Mouse (Mus musculus) hindbrain, postnatal 0 days (tissue): ENCODE measurements at regions not wholly inside any gene's neighbourhood (a gene's known extent, or its start where the extent isn't known, plus 50 kb on each side); places are given as distances from the start of the nearest gene placed in this dataset.
"Not testable (repeated sequence)": the region's sequence is repeated elsewhere in the genome, so short reads cannot be mapped to it uniquely, and the experiment has no call there.

Experiments
- ATAC-seq: fragments of 200-750 bp; cut with Nextera tagmentation; 2 replicates; pipeline ENCODE4 v1.8.0; 2017; ENCODE audit warnings: mild to moderate bottlenecking, moderate TSS enrichment, moderate library complexity
- DNase-seq: peaks from one replicate; pipeline ENCODE4 v3.0.0-alpha.2; 2015; ENCODE audit warnings: low spot score
- H3K27ac ChIP-seq: fragments of 300-500 bp; sonication (generic); 2 replicates; pipeline ENCODE4 v1.5.1; 2014; ENCODE audit warnings: mild to moderate bottlenecking
- H3K27me3 ChIP-seq: fragments of 300-500 bp; sonication (generic); 2 replicates; pipeline ENCODE4 v1.6.1; 2014; ENCODE audit warnings: low read length, mixed read lengths; ENCODE audit not compliant: insufficient read depth
- H3K36me3 ChIP-seq: fragments of 300-500 bp; sonication (generic); 2 replicates; pipeline ENCODE4 v1.6.1; 2014; ENCODE audit warnings: low read length, mixed read lengths; ENCODE audit not compliant: insufficient read depth
- H3K4me1 ChIP-seq: fragments of 300-500 bp; sonication (generic); 2 replicates; pipeline ENCODE4 v1.6.1; 2014; ENCODE audit warnings: antibody characterized with exemption, low read length, mixed read lengths; ENCODE audit not compliant: insufficient read depth
- H3K4me2 ChIP-seq: fragments of 300-500 bp; sonication (generic); 2 replicates; pipeline ENCODE4 v1.6.1; 2014; ENCODE audit warnings: low read depth, mild to moderate bottlenecking, low read length, moderate library complexity, mixed read lengths
- H3K4me3 ChIP-seq: fragments of 300-500 bp; sonication (generic); 2 replicates; pipeline ENCODE4 v1.5.1; 2014; ENCODE audit warnings: low read length
- H3K9ac ChIP-seq: fragments of 300-500 bp; sonication (generic); replicated peaks from 2 replicates; pipeline ENCODE4 v1.6.1; 2014; ENCODE audit warnings: mild to moderate bottlenecking, low read length, moderate library complexity, mixed read lengths
- H3K9me3 ChIP-seq: fragments of 300-500 bp; sonication (generic); 2 replicates; pipeline ENCODE4 v1.6.1; 2016; ENCODE audit warnings: low read length, mixed read lengths
- CTCF ChIP-seq: IDR thresholded peaks from 2 replicates; pipeline ENCODE4 v1.5.1; 2016; ENCODE audit warnings: antibody characterized with exemption, control low read depth, low read depth
- WGBS: fragments of 180-500 bp; shearing (Covaris S2); extraction: QIAGEN DNeasy Blood & Tissue Kit; methylation state at CpG from one replicate; pipeline ENCODE4 v1.1.7; 2014; 5-methylcytosine and 5-hydroxymethylcytosine counted together

DNA sequence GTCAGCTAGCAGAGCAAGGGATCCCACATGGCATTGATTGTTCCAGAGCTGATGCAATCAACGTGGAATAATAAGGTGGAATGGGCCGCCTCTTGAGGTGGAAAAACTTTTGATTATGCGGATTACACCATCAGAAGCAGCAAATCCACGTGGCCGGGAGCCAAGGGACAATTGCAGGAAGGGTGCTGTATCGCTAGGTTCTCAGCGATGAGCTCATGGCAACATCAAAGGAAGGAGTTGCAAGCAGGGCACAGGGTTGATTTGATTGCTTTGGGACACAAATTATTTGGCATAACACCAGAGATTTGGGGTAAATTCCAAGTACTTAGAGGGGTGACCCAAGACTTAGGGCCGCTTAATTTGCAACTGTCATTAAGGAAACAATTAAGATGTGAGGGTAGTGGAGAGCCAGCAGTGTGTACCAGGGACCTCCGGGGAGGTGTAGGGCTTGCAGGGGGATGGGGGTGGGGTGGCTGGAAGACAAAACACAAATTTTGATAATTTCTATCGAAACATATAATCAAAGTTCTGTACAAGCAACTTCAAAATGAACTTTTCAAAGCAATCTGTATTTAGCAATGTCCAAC is 182.8 kb upstream of the Mpdz start:
- ATAC-seq (no peak), DNase-seq (peak; percentile 30)
- TF ChIP-seq CTCF = no peak
- WGBS = 49% methylated on average over 10 of the region's 10 CpGs
- no peaks in the 10 kb centered on the region for H3K27me3 ChIP-seq
- H3K4me1 ChIP-seq = no peaks in the 10 kb centered on the region
- H3K9ac ChIP-seq = no peak overlapping the region
- H3K4me2 ChIP-seq = no peak overlapping the region
- no peak overlapping the region for H3K27ac ChIP-seq
- no peaks in the 10 kb centered on the region for H3K36me3 ChIP-seq
- H3K4me3 ChIP-seq = no peak overlapping the region
- no peaks in the 10 kb centered on the region for H3K9me3 ChIP-seq

DNA sequence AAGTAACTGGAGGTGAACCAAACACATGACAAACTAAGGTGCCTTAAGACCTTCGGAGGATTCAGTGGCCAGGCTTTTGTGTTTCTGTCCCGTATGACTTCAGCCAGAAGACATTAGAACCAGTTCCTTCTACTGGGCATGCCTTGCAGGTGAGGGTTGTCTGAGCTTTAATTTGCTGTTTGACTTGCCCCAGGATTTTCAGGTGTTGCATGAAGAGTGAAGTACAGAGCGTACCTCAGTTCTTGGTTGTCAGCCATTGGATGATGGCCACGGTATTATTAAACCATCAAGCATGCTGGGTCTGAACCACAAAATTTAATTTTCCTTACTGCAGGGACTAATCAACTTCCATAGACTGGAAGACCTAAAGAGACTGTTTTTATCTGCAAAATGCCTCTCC is 181.5 kb upstream of the Mpdz start:
- Histone ChIP-seq H3K9me3 (no peaks in the 10 kb centered on the region), H3K9ac (no peak overlapping the region), H3K27ac (no peak overlapping the region), H3K27me3 (no peaks in the 10 kb centered on the region), H3K4me2 (no peak overlapping the region), H3K4me1 (no peaks in the 10 kb centered on the region), H3K36me3 (no peaks in the 10 kb centered on the region), H3K4me3 (no peak overlapping the region)
- 91% methylated on average over 4 of the region's 4 CpGs for WGBS
- no peak for TF ChIP-seq CTCF
- ATAC-seq (no peak), DNase-seq (no peak)

DNA sequence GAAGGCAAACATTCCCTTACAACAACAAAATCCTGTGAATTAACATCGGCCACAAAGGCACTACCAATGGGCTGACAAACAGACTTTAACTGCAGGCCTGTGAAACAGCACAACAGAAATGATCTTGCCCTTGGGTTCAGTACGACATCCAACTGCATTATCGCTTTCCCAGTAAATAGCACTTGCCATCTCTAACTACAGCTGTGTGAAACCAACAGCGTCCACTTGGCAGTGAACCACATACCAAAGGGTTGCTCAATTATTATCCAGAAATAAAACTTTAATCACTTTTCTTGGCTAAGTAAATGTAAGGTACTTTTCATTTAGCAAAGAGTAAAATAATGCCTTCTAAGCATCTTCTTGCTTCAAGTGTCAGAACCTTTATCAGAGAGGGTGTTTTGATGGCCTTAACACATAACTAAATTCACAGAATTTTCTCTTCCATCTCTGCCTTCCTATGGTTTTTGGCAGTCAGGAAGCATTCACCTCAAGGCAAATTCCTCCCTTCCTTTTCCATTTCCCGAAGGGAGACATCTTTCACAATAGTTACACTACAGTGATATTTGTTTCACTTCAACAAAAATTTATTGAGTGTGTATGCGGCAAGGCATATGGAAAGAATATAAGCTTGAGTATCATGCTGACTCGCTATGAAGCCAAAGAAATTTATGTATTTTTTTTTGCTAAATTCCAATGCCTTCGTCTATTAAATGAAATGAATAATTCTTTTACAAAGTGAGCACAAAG is 178.9 kb upstream of the Mpdz start:
- WGBS = 82% methylated on average over 8 of the region's 8 CpGs
- no peak for TF ChIP-seq CTCF
- no peaks in the 10 kb centered on the region for H3K27me3 ChIP-seq
- H3K27ac ChIP-seq = no peak overlapping the region
- H3K9me3 ChIP-seq = no peaks in the 10 kb centered on the region
- H3K4me1 ChIP-seq = no peaks in the 10 kb centered on the region
- DNase-seq = no peak
- no peak for ATAC-seq
- no peak overlapping the region for H3K9ac ChIP-seq
- H3K4me3 ChIP-seq = no peak overlapping the region
- no peaks in the 10 kb centered on the region for H3K36me3 ChIP-seq
- no peak overlapping the region for H3K4me2 ChIP-seq

DNA sequence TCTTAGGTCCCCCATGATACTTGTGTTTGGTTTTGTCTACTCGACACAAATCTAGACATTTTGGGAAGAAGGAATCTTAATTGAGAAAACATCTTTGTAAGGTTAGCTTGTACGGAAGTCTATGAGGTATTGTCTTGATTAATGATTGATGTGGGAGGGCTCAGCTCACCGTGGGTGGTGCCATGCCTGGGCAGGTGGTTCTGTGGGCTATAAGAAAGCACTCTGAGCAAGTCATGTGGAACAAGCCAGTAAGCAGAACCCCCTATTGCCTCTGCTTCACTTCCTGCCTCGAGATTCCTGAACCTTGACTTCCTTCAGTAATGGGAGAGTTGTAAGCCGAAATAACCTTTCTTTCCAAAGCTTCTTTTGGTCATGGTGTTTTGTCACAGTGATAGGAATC is 174.6 kb upstream of the Mpdz start:
- Histone ChIP-seq H3K9me3 (no peaks in the 10 kb centered on the region), H3K4me3 (no peak overlapping the region), H3K27me3 (no peaks in the 10 kb centered on the region), H3K4me1 (no peaks in the 10 kb centered on the region), H3K27ac (no peak overlapping the region), H3K36me3 (no peaks in the 10 kb centered on the region), H3K9ac (no peak overlapping the region), H3K4me2 (no peak overlapping the region)
- WGBS = 32% methylated on average over 5 of the region's 5 CpGs
- no peak for TF ChIP-seq CTCF
- DNase-seq = no peak
- ATAC-seq = no peak

DNA sequence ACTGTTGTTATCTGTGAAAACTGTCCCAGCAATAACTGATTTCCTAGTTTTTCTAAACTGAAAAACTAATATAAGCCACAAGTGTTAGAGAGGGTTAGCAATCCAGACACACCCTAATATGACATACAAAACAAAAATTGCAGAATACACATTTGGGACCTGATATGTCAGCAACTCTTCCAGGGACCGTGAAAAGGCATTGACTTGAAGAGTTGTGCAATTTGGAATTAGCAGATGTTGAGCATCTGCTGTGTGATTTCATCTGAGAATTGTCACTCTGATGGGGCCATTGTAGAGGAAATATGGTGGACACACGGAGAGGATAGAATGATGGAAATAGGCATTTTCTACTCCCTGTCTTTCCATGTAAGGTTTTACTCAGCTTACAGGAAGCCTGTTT is 168.6 kb upstream of the Mpdz start:
- Histone ChIP-seq H3K36me3 (no peaks in the 10 kb centered on the region), H3K4me2 (no peak overlapping the region), H3K4me3 (no peak overlapping the region), H3K9me3 (no peaks in the 10 kb centered on the region), H3K27ac (no peak overlapping the region), H3K9ac (no peak overlapping the region), H3K27me3 (no peaks in the 10 kb centered on the region), H3K4me1 (no peaks in the 10 kb centered on the region)
- ATAC-seq (no peak), DNase-seq (no peak)
- 83% methylated on average over 2 of the region's 2 CpGs for WGBS
- TF ChIP-seq CTCF = no peak

DNA sequence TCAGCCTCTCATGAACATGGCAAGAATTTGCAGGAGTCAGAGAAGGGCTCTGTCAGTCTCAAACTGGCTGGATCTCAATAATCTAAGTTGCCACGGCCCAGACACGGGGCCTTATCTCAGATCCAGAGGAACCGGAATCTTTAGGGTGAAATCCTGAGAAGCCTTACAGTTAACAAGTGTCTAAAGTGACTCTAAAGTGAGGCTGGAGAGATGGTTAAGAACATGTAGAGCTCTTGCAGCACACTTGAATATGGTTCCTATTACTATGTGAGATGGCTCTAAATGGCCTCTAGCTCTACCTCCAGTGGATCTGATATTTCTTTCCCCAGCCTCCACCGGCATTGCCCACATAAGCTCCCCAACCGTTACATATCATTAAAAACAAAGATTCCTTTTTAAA is 157.8 kb upstream of the Mpdz start:
- no peak overlapping the region for H3K9ac ChIP-seq
- H3K27ac ChIP-seq = no peak overlapping the region
- ATAC-seq (no peak), DNase-seq (no peak)
- no peak overlapping the region for H3K4me3 ChIP-seq
- no peaks in the 10 kb centered on the region for H3K36me3 ChIP-seq
- 95% methylated on average over 5 of the region's 5 CpGs for WGBS
- no peaks in the 10 kb centered on the region for H3K27me3 ChIP-seq
- H3K4me2 ChIP-seq = no peak overlapping the region
- no peaks in the 10 kb centered on the region for H3K9me3 ChIP-seq
- H3K4me1 ChIP-seq = no peaks in the 10 kb centered on the region
- no peak for TF ChIP-seq CTCF

DNA sequence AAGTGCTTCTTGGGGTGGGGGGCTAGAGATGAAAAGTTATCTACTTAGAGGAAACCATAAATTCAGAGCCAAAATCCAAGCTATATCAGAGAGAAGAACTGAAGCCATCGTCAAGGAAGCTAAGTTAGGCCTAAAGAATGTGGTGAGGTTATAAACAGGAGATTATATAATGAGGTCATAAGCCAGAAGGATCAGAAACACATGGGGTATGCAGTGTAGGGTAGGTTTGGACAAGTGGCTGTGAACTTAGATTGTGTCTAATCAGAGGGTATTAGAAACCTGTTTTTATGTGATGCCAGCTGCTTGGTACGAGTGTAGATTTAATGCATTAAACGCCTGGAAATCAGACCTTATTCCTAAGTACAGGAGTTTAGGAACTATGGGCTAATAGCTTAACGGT is 154.8 kb upstream of the Mpdz start:
- no peak for TF ChIP-seq CTCF
- ATAC-seq (no peak), DNase-seq (no peak)

DNA sequence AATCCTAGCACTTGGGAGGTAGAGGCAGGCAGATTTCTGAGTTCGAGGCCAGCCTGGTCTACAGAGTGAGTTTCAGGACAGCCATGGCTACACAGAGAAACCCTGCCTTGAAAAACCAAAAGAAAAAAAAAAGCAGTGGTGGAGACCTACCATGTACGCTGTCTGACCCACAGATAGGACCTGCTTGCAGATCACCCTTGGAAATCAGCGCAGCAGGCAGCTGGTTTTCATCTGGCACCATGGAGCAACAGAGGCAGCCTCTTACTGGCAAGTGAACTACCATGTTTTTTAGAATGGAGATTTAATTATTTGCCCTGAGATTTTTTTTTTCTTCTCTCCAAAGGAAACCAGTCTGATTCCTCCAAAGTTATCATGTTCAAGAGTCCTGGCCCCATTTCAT is 150.8 kb upstream of the Mpdz start:
- not testable (repeated sequence) for DNase-seq, H3K4me2 ChIP-seq, H3K27me3 ChIP-seq, H3K36me3 ChIP-seq, H3K4me3 ChIP-seq, ATAC-seq, H3K9me3 ChIP-seq, H3K27ac ChIP-seq, H3K4me1 ChIP-seq, H3K9ac ChIP-seq
- 96% methylated on average over 3 of the region's 3 CpGs for WGBS

More for the DNA sequence above, 154.8 kb upstream of the Mpdz start:
- no peak overlapping the region for H3K27ac ChIP-seq
- H3K9me3 ChIP-seq = no peaks in the 10 kb centered on the region
- H3K4me1 ChIP-seq = no peaks in the 10 kb centered on the region
- H3K4me3 ChIP-seq = no peak overlapping the region
- no peaks in the 10 kb centered on the region for H3K27me3 ChIP-seq
- no peak overlapping the region for H3K9ac ChIP-seq
- H3K36me3 ChIP-seq = no peaks in the 10 kb centered on the region
- no peak overlapping the region for H3K4me2 ChIP-seq
- 81% methylated on average over 4 of the region's 4 CpGs for WGBS
